Mouse (Mus musculus) stomach, embryonic 14.5 days (tissue): ENCODE measurements around the gene Sema3e. TPM values are rescaled to one million over a fixed set of nuclear protein-coding genes. Genes with fewer than 3 reads are reported as not detected.
A peak's percentile ranks its signal among the peaks of the same experiment; 100 is the strongest.

Source experiments
- ATAC-seq: fragments of 200-750 bp; cut with Nextera tagmentation; 2 replicates; pipeline ENCODE4 v1.8.0; 2017; ENCODE audit warnings: low read depth, moderate TSS enrichment; ENCODE audit not compliant: insufficient number of reproducible peaks, insufficient read depth, low FRiP score
- H3K27ac ChIP-seq: fragments of 300-500 bp; sonication (generic); 2 replicates; pipeline ENCODE4 v1.5.1; 2014; ENCODE audit warnings: mild to moderate bottlenecking, low read length, moderate library complexity, mixed read lengths
- H3K27me3 ChIP-seq: fragments of 300-500 bp; sonication (generic); 2 replicates; pipeline ENCODE4 v1.6.1; 2014; ENCODE audit warnings: low read length, control low read depth, mixed read lengths; ENCODE audit not compliant: control insufficient read depth, insufficient read depth
- H3K36me3 ChIP-seq: fragments of 300-500 bp; sonication (generic); 2 replicates; pipeline ENCODE4 v1.6.1; 2014; ENCODE audit warnings: mild to moderate bottlenecking, control low read depth, low read length, moderate library complexity, mixed read lengths; ENCODE audit not compliant: control insufficient read depth, insufficient read depth
- H3K4me1 ChIP-seq: fragments of 300-500 bp; sonication (generic); 2 replicates; pipeline ENCODE4 v1.6.1; 2014; ENCODE audit warnings: low read length, control low read depth, mixed read lengths; ENCODE audit not compliant: control insufficient read depth, insufficient read depth
- H3K4me2 ChIP-seq: fragments of 300-500 bp; sonication (generic); replicated peaks from 2 replicates; pipeline ENCODE4 v1.6.1; 2014; ENCODE audit warnings: low read depth, low read length, control low read depth
- H3K4me3 ChIP-seq: fragments of 300-500 bp; sonication (generic); 2 replicates; pipeline ENCODE4 v1.5.1; 2014; ENCODE audit warnings: low read depth, low read length, control low read depth
- H3K9ac ChIP-seq: fragments of 300-500 bp; sonication (generic); replicated peaks from 2 replicates; pipeline ENCODE4 v1.6.1; 2014; ENCODE audit warnings: low read depth, mild to moderate bottlenecking, control low read depth, low read length, moderate library complexity, mixed read lengths
- H3K9me3 ChIP-seq: fragments of 300-500 bp; sonication (generic); 2 replicates; pipeline ENCODE4 v1.6.1; 2016; ENCODE audit warnings: low read depth, low read length, control low read depth; ENCODE audit not compliant: control insufficient read depth
- WGBS: fragments of 180-500 bp; shearing (Covaris S2); extraction: QIAGEN DNeasy Blood & Tissue Kit; methylation state at CpG from one replicate; pipeline ENCODE4 v1.1.7; 2014; 5-methylcytosine and 5-hydroxymethylcytosine counted together
- polyA plus RNA-seq: library from polyadenylated mRNA; unstranded; fragments of >200 nt; fragmentation: Nextera tagmentation; extraction: Ambion mirVana; gene quantifications from 2 replicates; pipeline ENCODE4 v1.2.1, GENCODE M21; 2014

Gene Sema3e
- polyA plus RNA-seq, 1 experiment from 2014 or later, result 3.0 TPM

GRCm38 (mm10) chr5:14135929-14136328 lies 110.9 kb downstream of the Sema3e start:
- H3K9ac ChIP-seq, result no peak overlapping the region

GRCm38 (mm10) chr5:14138725-14139124 lies 113.6 kb downstream of the Sema3e start:
- Histone ChIP-seq H3K9me3 (no peaks in the 10 kb centered on the region), H3K4me1 (no peaks in the 10 kb centered on the region), H3K27me3 (no peaks in the 10 kb centered on the region), H3K36me3 (no peaks in the 10 kb centered on the region), H3K27ac (no peak overlapping the region), H3K4me2 (no peak overlapping the region), H3K9ac (no peak overlapping the region), H3K4me3 (no peak overlapping the region)
- no peak for ATAC-seq
- WGBS, result 96% methylated on average over 1 of the region's 1 CpGs

More at GRCm38 (mm10) chr5:14135929-14136328, 110.9 kb downstream of the Sema3e start:
- no peak overlapping the region for H3K27ac ChIP-seq
- H3K4me2 ChIP-seq, result no peak overlapping the region
- no peaks in the 10 kb centered on the region for H3K4me1 ChIP-seq
- ATAC-seq, result no peak
- H3K4me3 ChIP-seq, result no peak overlapping the region
- 65% methylated on average over 8 of the region's 8 CpGs for WGBS
- H3K27me3 ChIP-seq, result no peaks in the 10 kb centered on the region
- H3K9me3 ChIP-seq, result no peaks in the 10 kb centered on the region
- H3K36me3 ChIP-seq, result no peaks in the 10 kb centered on the region

GRCm38 (mm10) chr5:14162579-14162978 lies 137.5 kb downstream of the Sema3e start:
- Histone ChIP-seq H3K9me3 (no peaks in the 10 kb centered on the region), H3K27me3 (no peaks in the 10 kb centered on the region), H3K4me2 (no peak overlapping the region), H3K4me1 (no peaks in the 10 kb centered on the region), H3K9ac (no peak overlapping the region), H3K4me3 (no peak overlapping the region), H3K36me3 (no peaks in the 10 kb centered on the region), H3K27ac (no peak overlapping the region)
- WGBS, result 48% methylated on average over 5 of the region's 5 CpGs
- ATAC-seq, result 0 out of 2 replicates have a peak, but pooled peaks have one; percentile 18

GRCm38 (mm10) chr5:14163280-14163679 lies 138.2 kb downstream of the Sema3e start:
- WGBS, result 91% methylated on average over 3 of the region's 3 CpGs
- H3K27ac ChIP-seq, result no peak overlapping the region
- no peaks in the 10 kb centered on the region for H3K4me1 ChIP-seq

GRCm38 (mm10) chr5:14167776-14168175 lies 142.7 kb downstream of the Sema3e start:
- no peak overlapping the region for H3K9ac ChIP-seq
- H3K4me2 ChIP-seq, result no peak overlapping the region
- no peak overlapping the region for H3K4me3 ChIP-seq
- H3K9me3 ChIP-seq, result no peaks in the 10 kb centered on the region
- 71% methylated on average over 3 of the region's 3 CpGs for WGBS
- H3K36me3 ChIP-seq, result no peaks in the 10 kb centered on the region
- no peaks in the 10 kb centered on the region for H3K27me3 ChIP-seq
- ATAC-seq, result no peak
- H3K4me1 ChIP-seq, result no peaks in the 10 kb centered on the region
- no peak overlapping the region for H3K27ac ChIP-seq

More at GRCm38 (mm10) chr5:14163280-14163679, 138.2 kb downstream of the Sema3e start:
- no peak overlapping the region for H3K9ac ChIP-seq
- H3K27me3 ChIP-seq, result no peaks in the 10 kb centered on the region
- no peak overlapping the region for H3K4me2 ChIP-seq
- ATAC-seq, result no peak
- no peaks in the 10 kb centered on the region for H3K36me3 ChIP-seq
- H3K9me3 ChIP-seq, result no peaks in the 10 kb centered on the region
- H3K4me3 ChIP-seq, result no peak overlapping the region

GRCm38 (mm10) chr5:14173355-14174183 lies 148.5 kb downstream of the Sema3e start:
- Histone ChIP-seq H3K27me3 (no peaks in the 10 kb centered on the region), H3K4me2 (no peak overlapping the region), H3K36me3 (no peaks in the 10 kb centered on the region), H3K4me3 (no peak overlapping the region), H3K27ac (no peak overlapping the region), H3K4me1 (no peaks in the 10 kb centered on the region), H3K9ac (no peak overlapping the region), H3K9me3 (no peaks in the 10 kb centered on the region)
- WGBS, result 90% methylated on average over 10 of the region's 10 CpGs
- no peak for ATAC-seq

- Histone ChIP-seq H3K9ac (no peak overlapping the region), H3K9me3 (no peaks in the 10 kb centered on the region), H3K4me3 (no peak overlapping the region), H3K27ac (no peak overlapping the region), H3K4me1 (no peaks in the 10 kb centered on the region), H3K36me3 (no peaks in the 10 kb centered on the region), H3K27me3 (no peaks in the 10 kb centered on the region), H3K4me2 (no peak overlapping the region)
- ATAC-seq, result no peak
- WGBS, result 87% methylated on average over 10 of the region's 10 CpGs
Measured at GRCm38 (mm10) chr5:14180571-14180970, 155.5 kb downstream of the Sema3e start.

- Histone ChIP-seq H3K4me3 (no peak overlapping the region), H3K9me3 (no peaks in the 10 kb centered on the region), H3K9ac (no peak overlapping the region), H3K4me2 (no peak overlapping the region), H3K27me3 (no peaks in the 10 kb centered on the region), H3K27ac (no peak overlapping the region), H3K4me1 (no peaks in the 10 kb centered on the region), H3K36me3 (no peaks in the 10 kb centered on the region)
- 87% methylated on average over 11 of the region's 11 CpGs for WGBS
- no peak for ATAC-seq
Measured at GRCm38 (mm10) chr5:14182156-14182555, 157.1 kb downstream of the Sema3e start.
